Mouse (Mus musculus) thymus, adult 2 months (tissue): ENCODE data around the gene Kalrn.

ENCODE experiments used
- CTCF ChIP-seq: fragments of 200-500 bp; IDR thresholded peaks from 2 replicates; pipeline ENCODE4 v1.5.1; 2012; ENCODE audit warnings: mild to moderate bottlenecking, control low read depth, low read length, moderate library complexity, borderline replicate concordance; ENCODE audit not compliant: control insufficient read depth, poor library complexity, insufficient read depth; ENCODE audit errors: extremely low read depth
- POLR2A ChIP-seq: fragments of 200-500 bp; IDR thresholded peaks from 2 replicates; pipeline ENCODE4 v1.6.1; 2012; ENCODE audit warnings: mild to moderate bottlenecking, low read length, control low read depth, moderate library complexity; ENCODE audit not compliant: control insufficient read depth, poor library complexity, insufficient read depth; ENCODE audit errors: extremely low read depth

GRCm38 (mm10) chr16:34473891-34474290, 99.4 kb downstream of the Kalrn start:
- TF ChIP-seq CTCF = no peak
- no peak for TF ChIP-seq POLR2A
